Mouse (Mus musculus) testis, postnatal 14 days (tissue): ENCODE data around the gene Trim2.

ENCODE experiments used
- DNase-seq: peaks from one replicate; pipeline ENCODE4 v3.0.0; 2021; ENCODE audit warnings: low spot score

The Trim2 gene

GRCm38 (mm10) chr3:84286311-84286710 lies 20.4 kb downstream of the Trim2 start:
- no peak for DNase-seq

GRCm38 (mm10) chr3:84284796-84285195 lies 21.9 kb downstream of the Trim2 start:
- no peak for DNase-seq

- no peak for DNase-seq
Observed at GRCm38 (mm10) chr3:84283524-84283923, 23.2 kb downstream of the Trim2 start.

- DNase-seq: no peak
Observed at GRCm38 (mm10) chr3:84281936-84282371, 24.7 kb downstream of the Trim2 start.

- no peak for DNase-seq
Observed at GRCm38 (mm10) chr3:84278809-84279208, 27.9 kb downstream of the Trim2 start.

- DNase-seq: no peak
Observed at GRCm38 (mm10) chr3:84275124-84275523, 31.6 kb downstream of the Trim2 start.

- DNase-seq: no peak
Observed at GRCm38 (mm10) chr3:84272293-84273015, 34.2 kb downstream of the Trim2 start.

GRCm38 (mm10) chr3:84271794-84272193 lies 34.9 kb downstream of the Trim2 start:
- DNase-seq: no peak

- DNase-seq: no peak
Observed at GRCm38 (mm10) chr3:84271058-84271457, 35.6 kb downstream of the Trim2 start.

- DNase-seq: no peak
Observed at GRCm38 (mm10) chr3:84270624-84270995, 36.1 kb downstream of the Trim2 start.

GRCm38 (mm10) chr3:84269987-84270623 lies 36.6 kb downstream of the Trim2 start:
- no peak for DNase-seq

- no peak for DNase-seq
Observed at GRCm38 (mm10) chr3:84268434-84268833, 38.2 kb downstream of the Trim2 start.

GRCm38 (mm10) chr3:84266391-84266931 lies 40.2 kb downstream of the Trim2 start:
- no peak for DNase-seq

- no peak for DNase-seq
Observed at GRCm38 (mm10) chr3:84265084-84265483, 41.6 kb downstream of the Trim2 start.

GRCm38 (mm10) chr3:84264395-84264794 lies 42.3 kb downstream of the Trim2 start:
- DNase-seq: no peak

- no peak for DNase-seq
Observed at GRCm38 (mm10) chr3:84262804-84263203, 43.9 kb downstream of the Trim2 start.

GRCm38 (mm10) chr3:84261863-84262262 lies 44.8 kb downstream of the Trim2 start:
- DNase-seq: no peak

- no peak for DNase-seq
Observed at GRCm38 (mm10) chr3:84260837-84261236, 45.8 kb downstream of the Trim2 start.

GRCm38 (mm10) chr3:84260024-84260535 lies 46.6 kb downstream of the Trim2 start:
- no peak for DNase-seq

- DNase-seq: no peak
Observed at GRCm38 (mm10) chr3:84259281-84260023, 47.2 kb downstream of the Trim2 start.

- no peak for DNase-seq
Observed at GRCm38 (mm10) chr3:84258518-84259031, 48.1 kb downstream of the Trim2 start.

GRCm38 (mm10) chr3:84257989-84258517 lies 48.6 kb downstream of the Trim2 start:
- DNase-seq: no peak
